Mouse (Mus musculus): ENCODE data around the gene Gh. TPM values are rescaled to one million over a fixed set of nuclear protein-coding genes. Genes with fewer than 3 reads are reported as not detected.

The Gh gene
- polyA plus RNA-seq (2015; fragmentation: Nextera tagmentation; extraction: Ambion mirVana), result not detected in 2 replicates

GRCm38 (mm10) chr11:106301765-106302164, at the start of gene Gh:
Gene Gh (minus strand): TSS chr11:106301865.

DNA sequence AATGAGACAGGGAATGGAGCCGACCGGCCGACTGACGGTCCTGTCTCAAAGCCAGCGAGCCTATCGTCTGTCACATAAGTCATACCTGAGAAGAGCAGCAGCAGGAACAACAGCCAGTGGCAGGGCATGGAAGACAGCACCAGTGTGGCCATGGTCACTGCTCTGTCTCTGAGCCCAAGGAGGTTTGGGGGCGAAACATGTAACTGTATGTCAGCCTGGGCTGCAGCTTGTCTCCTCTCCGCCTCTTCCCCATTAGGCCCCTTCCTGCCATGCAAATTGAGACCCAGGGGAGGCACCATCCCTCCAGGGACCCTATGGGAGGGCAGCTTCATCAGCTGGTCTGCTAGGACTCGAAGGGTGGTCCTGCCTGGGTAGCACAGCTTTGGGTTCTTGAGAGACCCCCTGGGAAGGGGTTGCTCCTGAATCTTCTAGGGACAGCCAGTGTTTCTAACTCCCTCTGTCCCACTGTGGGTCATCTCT, 12.7 kb upstream of the Gh start, which contains the start of gene Cd79b:
TSS of gene Cd79b (minus strand) at position 430 of the 480 bp plus-strand sequence.

DNA sequence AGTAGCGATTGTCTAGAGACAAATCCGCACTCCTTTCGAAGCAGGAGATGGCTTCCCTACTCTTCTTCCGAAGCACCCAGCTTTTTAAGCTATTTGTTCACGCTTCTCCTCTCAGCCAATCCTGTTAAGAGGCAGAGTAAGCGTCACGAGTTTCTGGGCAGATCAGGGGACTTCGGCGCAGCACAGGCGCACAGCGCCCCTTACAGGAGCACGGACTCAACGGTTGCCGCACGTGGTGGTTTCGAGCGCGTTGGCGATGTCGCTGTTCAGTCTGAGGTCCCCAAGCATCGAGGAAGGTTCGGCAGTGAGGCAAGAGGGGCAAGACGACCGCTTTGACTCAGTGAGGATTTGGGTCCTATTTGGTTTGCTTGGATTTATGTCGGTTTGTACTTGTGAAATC, 25.2 kb downstream of the Gh start, which contains the start of gene Tcam1:
TSS of gene Tcam1 (plus strand) at position 219 of the 400 bp plus-strand sequence.

GRCm38 (mm10) chr11:106272644-106273310, 28.9 kb downstream of the Gh start, which contains the start of gene Smarcd2:
Gene Smarcd2 (minus strand): TSS chr11:106272972.

GRCm38 (mm10) chr11:106255685-106256451, 45.8 kb downstream of the Gh start, which contains the start of the genes Ftsj3 and Psmc5:
Gene Ftsj3 (minus strand): TSS chr11:106256079.
Gene Psmc5 (plus strand): TSS chr11:106256154.

Other genes starting within 250 kb of the Gh start
- gene Taco1, start 235.8 kb downstream of the Gh start, polyA plus RNA-seq (2015; fragmentation: Nextera tagmentation; extraction: Ambion mirVana), result 7.3 and 7.4 TPM in 2 replicates
- gene Map3k3, start 217.3 kb downstream of the Gh start, polyA plus RNA-seq (2015; fragmentation: Nextera tagmentation; extraction: Ambion mirVana), result 11.0 and 12.1 TPM in 2 replicates
- not detected in 2 replicates for gene Gm10840, start 141.0 kb downstream of the Gh start, polyA plus RNA-seq (2015; fragmentation: Nextera tagmentation; extraction: Ambion mirVana)
- 104 and 107 TPM in 2 replicates for gene Limd2, start 141.0 kb downstream of the Gh start, polyA plus RNA-seq (2015; fragmentation: Nextera tagmentation; extraction: Ambion mirVana)
- gene Strada, start 99.7 kb downstream of the Gh start, polyA plus RNA-seq (2015; fragmentation: Nextera tagmentation; extraction: Ambion mirVana), result 24.1 and 24.5 TPM in 2 replicates
- 73.1 and 80.1 TPM in 2 replicates for gene Ccdc47, start 85.5 kb downstream of the Gh start, polyA plus RNA-seq (2015; fragmentation: Nextera tagmentation; extraction: Ambion mirVana)
- gene Ddx42, start 84.9 kb downstream of the Gh start, polyA plus RNA-seq (2015; fragmentation: Nextera tagmentation; extraction: Ambion mirVana), result 52.9 and 54.4 TPM in 2 replicates
- 26.2 and 28.3 TPM in 2 replicates for gene Ftsj3, start 45.8 kb downstream of the Gh start, polyA plus RNA-seq (2015; fragmentation: Nextera tagmentation; extraction: Ambion mirVana)
- gene Psmc5, start 45.7 kb downstream of the Gh start, polyA plus RNA-seq (2015; fragmentation: Nextera tagmentation; extraction: Ambion mirVana), result 291 and 312 TPM in 2 replicates
- 10.6 and 12.2 TPM in 2 replicates for gene Smarcd2, start 28.9 kb downstream of the Gh start, polyA plus RNA-seq (2015; fragmentation: Nextera tagmentation; extraction: Ambion mirVana)
- gene Tcam1, start 25.2 kb downstream of the Gh start, polyA plus RNA-seq (2015; fragmentation: Nextera tagmentation; extraction: Ambion mirVana), result 0.14 TPM in 1 of 2 replicates, not detected in the other
- 1.5 TPM in 2 replicates for gene Cd79b, start 12.9 kb upstream of the Gh start, polyA plus RNA-seq (2015; fragmentation: Nextera tagmentation; extraction: Ambion mirVana)
- gene Scn4a, start 51.4 kb upstream of the Gh start, polyA plus RNA-seq (2015; fragmentation: Nextera tagmentation; extraction: Ambion mirVana), result 0.04 TPM in 1 of 2 replicates, not detected in the other
- gene Prr29, start 63.6 kb upstream of the Gh start, polyA plus RNA-seq (2015; fragmentation: Nextera tagmentation; extraction: Ambion mirVana), result 0.42 TPM in 1 of 2 replicates, not detected in the other
- 11.7 and 13.7 TPM in 2 replicates for gene Icam2, start 86.2 kb upstream of the Gh start, polyA plus RNA-seq (2015; fragmentation: Nextera tagmentation; extraction: Ambion mirVana)
- gene Ern1, start 186.0 kb upstream of the Gh start, polyA plus RNA-seq (2015; fragmentation: Nextera tagmentation; extraction: Ambion mirVana), result 2.3 and 3.3 TPM in 2 replicates